ENCODE assay signal across 8 mouse cellular contexts in genomic region chr11:95834143-95834667, GRCm38 (mm10). TPM values are rescaled to one million over a fixed set of nuclear protein-coding genes. Genes with fewer than 3 reads are reported as not detected.
DNase-seq lines count a peak whose midpoint lies in the region; ATAC-seq lines count a peak whose summit lies in the region.

No protein-coding gene starts in this region.

- 11% methylated on average over 19 of the region's 22 CpGs for WGBS in intestine, embryonic 16.5 days
- WGBS in lung, embryonic 15.5 days = 5% methylated on average over 22 of the region's 22 CpGs

- H3K4me3 ChIP-seq in intestine, embryonic 16.5 days (ENCODE audit: low read length) = peak overlapping the region; percentile 1; the same call in 1 of the 2 replicates
- no peak overlapping the region for H3K4me3 ChIP-seq in lung, embryonic 15.5 days

- no peak overlapping the region for H3K9ac ChIP-seq in intestine, embryonic 16.5 days (ENCODE audit: low read depth, low read length)
- H3K9ac ChIP-seq in lung, embryonic 15.5 days = no peak overlapping the region

- H3K27ac ChIP-seq in intestine, embryonic 16.5 days (ENCODE audit: low read length) = no peak overlapping the region
- peak overlapping the region; percentile 27; the same call in 1 of the 2 replicates for H3K27ac ChIP-seq in lung, embryonic 15.5 days

- ATAC-seq in intestine, embryonic 16.5 days = peak; percentile 10; the same call in 1 of the 2 replicates
- ATAC-seq in lung, embryonic 15.5 days (ENCODE audit: borderline replicate concordance, extremely low read depth, low FRiP score, low TSS enrichment) = peak; percentile 16; the same call in 1 of the 2 replicates

- no peaks in the 10 kb centered on the region for H3K9me3 ChIP-seq in intestine, embryonic 16.5 days (ENCODE audit: control insufficient read depth, low read length)
- H3K9me3 ChIP-seq in lung, embryonic 15.5 days = no peaks in the 10 kb centered on the region

- DNase-seq in adrenal gland, adult 2 months = peak; percentile 60
- no peak for DNase-seq in adrenal gland, adult 8-10 months
- DNase-seq in right cerebral cortex, postnatal 10 days (ENCODE audit: low spot score in 2 of 2) = peak; percentile 70 to 75
- DNase-seq in right cerebral cortex, adult 18-20 months = no peak
- DNase-seq in spleen, postnatal 4 days (ENCODE audit: low spot score in 2 of 2) = peak; percentile 72 to 83
- DNase-seq in cerebellum, postnatal 36 days = no peak

- no peaks in the 10 kb centered on the region for H3K36me3 ChIP-seq in intestine, embryonic 16.5 days (ENCODE audit: control insufficient read depth, insufficient read depth, low read length)
- H3K36me3 ChIP-seq in lung, embryonic 15.5 days = no peaks in the 10 kb centered on the region

- peak overlapping the region; percentile 34 for H3K4me2 ChIP-seq in intestine, embryonic 16.5 days (ENCODE audit: low read depth, low read length)
- H3K4me2 ChIP-seq in lung, embryonic 15.5 days = peak overlapping the region; percentile 42

- peaks cover 50% of the 10 kb centered on the region for H3K27me3 ChIP-seq in intestine, embryonic 16.5 days (replicated peaks; ENCODE audit: control insufficient read depth, insufficient read depth, low read length)
- peaks cover 60% of the 10 kb centered on the region for H3K27me3 ChIP-seq in lung, embryonic 15.5 days

- peaks cover 53% of the 10 kb centered on the region for H3K4me1 ChIP-seq in intestine, embryonic 16.5 days (ENCODE audit: control insufficient read depth, insufficient read depth, low read length)
- peaks cover 82% of the 10 kb centered on the region for H3K4me1 ChIP-seq in lung, embryonic 15.5 days

RNA-seq across cellular contexts. Expression of gene Gngt2, which starts 2.8 kb away (rescaled TPM):
- total RNA-seq in adrenal gland, adult 2 months (2021) = 10 to 100 TPM; 21.4 to 30.4 TPM
- polyA plus RNA-seq in adrenal gland, adult 2 months (2012; rRNA removed) = 1.3 and 1.4 TPM in 2 replicates
- total RNA-seq in adrenal gland, adult 8-10 months (2022) = 10 to 100 TPM; 14.7 to 19.0 (median 17.1) TPM
- 17.3 and 17.4 TPM in 2 replicates for polyA plus RNA-seq in intestine, embryonic 16.5 days (2015; fragmentation: Nextera tagmentation; extraction: Ambion mirVana)
- 18.9 and 20.9 TPM in 2 replicates for polyA plus RNA-seq in lung, embryonic 15.5 days (2015; fragmentation: Nextera tagmentation; extraction: Ambion mirVana)

RNA-seq across cellular contexts. Expression of gene Abi3, which starts 8.1 kb away (rescaled TPM):
- total RNA-seq in adrenal gland, adult 2 months (2021) = 10 to 100 TPM; 11.9 to 12.3 TPM
- 55.2 and 62.6 TPM in 2 replicates for polyA plus RNA-seq in adrenal gland, adult 2 months (2012; rRNA removed)
- total RNA-seq in adrenal gland, adult 8-10 months (2022) = 10 to 100 TPM in 3 of 4 experiments, 1 to 10 TPM in 1; 8.9 to 14.3 (median 12.2) TPM
- 8.7 and 10.3 TPM in 2 replicates for polyA plus RNA-seq in intestine, embryonic 16.5 days (2015; fragmentation: Nextera tagmentation; extraction: Ambion mirVana)
- polyA plus RNA-seq in lung, embryonic 15.5 days (2015; fragmentation: Nextera tagmentation; extraction: Ambion mirVana) = 11.4 and 19.7 TPM in 2 replicates

RNA-seq across cellular contexts. Expression of gene Phospho1, which starts 9.9 kb away (rescaled TPM):
- 100 to 1,000 TPM; 179 to 254 TPM for total RNA-seq in adrenal gland, adult 2 months (2021)
- polyA plus RNA-seq in adrenal gland, adult 2 months (2012; rRNA removed) = 431 and 453 TPM in 2 replicates
- total RNA-seq in adrenal gland, adult 8-10 months (2022) = 100 to 1,000 TPM in 2 of 4 experiments, 10 to 100 TPM in 2; 61.9 to 148 (median 104) TPM
- polyA plus RNA-seq in intestine, embryonic 16.5 days (2015; fragmentation: Nextera tagmentation; extraction: Ambion mirVana) = 0.43 and 0.51 TPM in 2 replicates
- polyA plus RNA-seq in lung, embryonic 15.5 days (2015; fragmentation: Nextera tagmentation; extraction: Ambion mirVana) = 0.32 and 0.84 TPM in 2 replicates

Comparison
In these comparisons a context has a peak if more than half of its experiments do, and no peak if none do; other contexts are left out.
1. DNase-seq: peak in adrenal gland, adult 2 months (single experiment), right cerebral cortex, postnatal 10 days (2 of 2) and spleen, postnatal 4 days (2 of 2); none in adrenal gland, adult 8-10 months (single experiment), right cerebral cortex, adult 18-20 months (single experiment) and cerebellum, postnatal 36 days (0 of 2).
2. RNA of gene Phospho1, which starts 9.9 kb away (polyA plus RNA-seq): 431 to 453 TPM in adrenal gland, adult 2 months; 0.43 to 0.51 TPM in intestine, embryonic 16.5 days and 0.32 to 0.84 TPM in lung, embryonic 15.5 days; every median in the first group is over 100 times any median in the second.